Mouse (Mus musculus): ENCODE measurements around the gene Ciart.
A peak's percentile ranks its signal among the peaks of the same experiment; 100 is the strongest.
"Not testable (repeated sequence)": the region's sequence is repeated elsewhere in the genome, so short reads cannot be mapped to it uniquely, and the experiment has no call there.

Gene Ciart

GRCm38 (mm10) chr3:95863578-95863977, 18.5 kb downstream of the Ciart start:
- no peak for DNase-seq

- peak; percentile 91 for DNase-seq
Measured at GRCm38 (mm10) chr3:95861796-95862195, 20.3 kb downstream of the Ciart start.

GRCm38 (mm10) chr3:95861216-95861615, 20.8 kb downstream of the Ciart start:
- no peak for DNase-seq

GRCm38 (mm10) chr3:95860323-95860722, 21.7 kb downstream of the Ciart start:
- no peak for DNase-seq

- not testable (repeated sequence) for DNase-seq
Measured at GRCm38 (mm10) chr3:95858278-95858677, 23.8 kb downstream of the Ciart start.

- DNase-seq = not testable (repeated sequence)
Measured at GRCm38 (mm10) chr3:95857050-95857449, 25.0 kb downstream of the Ciart start.

GRCm38 (mm10) chr3:95856115-95856514, 25.9 kb downstream of the Ciart start:
- DNase-seq = no peak

- peak; percentile 95 for DNase-seq
Measured at GRCm38 (mm10) chr3:95855502-95856089, 26.5 kb downstream of the Ciart start, which contains the start of gene Prpf3. Gene Prpf3 (minus strand): TSS chr3:95855885.

GRCm38 (mm10) chr3:95851317-95851716, 30.7 kb downstream of the Ciart start:
- DNase-seq = no peak

GRCm38 (mm10) chr3:95850611-95851010, 31.4 kb downstream of the Ciart start:
- DNase-seq = no peak

GRCm38 (mm10) chr3:95842503-95843214, 39.4 kb downstream of the Ciart start:
- DNase-seq = no peak

- DNase-seq = no peak
Measured at GRCm38 (mm10) chr3:95839250-95839649, 42.8 kb downstream of the Ciart start.

- no peak for DNase-seq
Measured at GRCm38 (mm10) chr3:95829053-95829452, 53.0 kb downstream of the Ciart start.

Measured in retina, postnatal 1 day (tissue).